Mouse (Mus musculus): ENCODE results near the gene Zfp940. TPM values are rescaled to one million over a fixed set of nuclear protein-coding genes. Genes with fewer than 3 reads are reported as not detected.
"Not testable (repeated sequence)": the region's sequence is repeated elsewhere in the genome, so short reads cannot be mapped to it uniquely, and the experiment has no call there.

Zfp940 gene
- polyA plus RNA-seq (2016; fragmentation: Nextera tagmentation; extraction: Ambion mirVana): 8.5 and 8.7 TPM in 2 replicates

GRCm38 (mm10) chr7:29853219-29853842 is at the start of gene Zfp940:
Gene Zfp940 (minus strand): TSS chr7:29853669.
- Histone ChIP-seq H3K9me3 (replicated peaks) (no peaks in the 10 kb centered on the region; the same call in 1 of the 2 replicates), H3K27me3 (ENCODE audit: low read depth, poor library complexity, severe bottlenecking) (no peaks in the 10 kb centered on the region), H3K27ac (peak within 1 kb of the TSS; percentile 84), H3K4me3 (peak within 1 kb of the TSS; percentile 73), H3K4me1 (peaks cover 11% of the 10 kb centered on the region), H3K36me3 (peaks cover 31% of the 10 kb centered on the region)
- 2% methylated on average over 21 of the region's 21 CpGs for WGBS
- peak; percentile 86 for DNase-seq (ENCODE audit: low spot score)

GRCm38 (mm10) chr7:29898351-29898750 is 44.9 kb upstream of the Zfp940 start:
- Histone ChIP-seq H3K27me3 (ENCODE audit: low read depth, poor library complexity, severe bottlenecking) (no peaks in the 10 kb centered on the region), H3K4me3 (no peak overlapping the region), H3K27ac (no peak overlapping the region), H3K36me3 (peaks cover 94% of the 10 kb centered on the region), H3K4me1 (no peaks in the 10 kb centered on the region), H3K9me3 (replicated peaks) (peaks cover 28% of the 10 kb centered on the region)
- 96% methylated on average over 4 of the region's 4 CpGs for WGBS
- DNase-seq (ENCODE audit: low spot score): no peak

- peaks cover 34% of the 10 kb centered on the region for H3K9me3 ChIP-seq (replicated peaks)
- H3K4me1 ChIP-seq: no peaks in the 10 kb centered on the region
- H3K27me3 ChIP-seq (ENCODE audit: low read depth, poor library complexity, severe bottlenecking): no peaks in the 10 kb centered on the region
- H3K27ac ChIP-seq: no peak overlapping the region
- DNase-seq (ENCODE audit: low spot score): no peak
- peaks cover 78% of the 10 kb centered on the region for H3K36me3 ChIP-seq
- no peak overlapping the region for H3K4me3 ChIP-seq
- WGBS: 96% methylated on average over 4 of the region's 4 CpGs
These were observed 39.3 kb upstream of the Zfp940 start for GRCm38 (mm10) chr7:29892756-29893155.

GRCm38 (mm10) chr7:29890501-29890900 is 37.0 kb upstream of the Zfp940 start:
- H3K36me3 ChIP-seq: peaks cover 56% of the 10 kb centered on the region

GRCm38 (mm10) chr7:29880916-29881315 is 27.4 kb upstream of the Zfp940 start:
- peaks cover 3% of the 10 kb centered on the region; the same call in 1 of the 2 replicates for H3K4me1 ChIP-seq
- WGBS: 93% methylated on average over 7 of the region's 7 CpGs
- H3K9me3 ChIP-seq (replicated peaks): peaks cover 2% of the 10 kb centered on the region; the same call in 1 of the 2 replicates
- no peak for DNase-seq (ENCODE audit: low spot score)
- H3K4me3 ChIP-seq: no peak overlapping the region
- H3K36me3 ChIP-seq: peaks cover 18% of the 10 kb centered on the region
- no peaks in the 10 kb centered on the region for H3K27me3 ChIP-seq (ENCODE audit: low read depth, poor library complexity, severe bottlenecking)
- H3K27ac ChIP-seq: no peak overlapping the region

More at GRCm38 (mm10) chr7:29890501-29890900, 37.0 kb upstream of the Zfp940 start:
- Histone ChIP-seq H3K4me1 (no peaks in the 10 kb centered on the region), H3K27ac (no peak overlapping the region), H3K9me3 (replicated peaks) (peaks cover 35% of the 10 kb centered on the region), H3K27me3 (ENCODE audit: low read depth, poor library complexity, severe bottlenecking) (no peaks in the 10 kb centered on the region), H3K4me3 (no peak overlapping the region)
- 95% methylated on average over 7 of the region's 7 CpGs for WGBS
- DNase-seq (ENCODE audit: low spot score): no peak

- peaks cover 3% of the 10 kb centered on the region; the same call in 1 of the 2 replicates for H3K4me1 ChIP-seq
- peaks cover 27% of the 10 kb centered on the region for H3K36me3 ChIP-seq
- WGBS: 63% methylated on average over 7 of the region's 7 CpGs
- no peak overlapping the region for H3K27ac ChIP-seq
- no peak for DNase-seq (ENCODE audit: low spot score)
- peaks cover 11% of the 10 kb centered on the region for H3K9me3 ChIP-seq (replicated peaks)
- H3K27me3 ChIP-seq (ENCODE audit: low read depth, poor library complexity, severe bottlenecking): no peaks in the 10 kb centered on the region
- H3K4me3 ChIP-seq: no peak overlapping the region
These were observed 26.6 kb upstream of the Zfp940 start for GRCm38 (mm10) chr7:29880056-29880455.

- Histone ChIP-seq H3K9me3 (replicated peaks) (peaks cover 20% of the 10 kb centered on the region), H3K36me3 (peaks cover 45% of the 10 kb centered on the region)
- H3K4me1 ChIP-seq; H3K27me3 ChIP-seq (ENCODE audit: low read depth, poor library complexity, severe bottlenecking); H3K27ac ChIP-seq; H3K4me3 ChIP-seq; DNase-seq (ENCODE audit: low spot score): not testable (repeated sequence)
- WGBS: 92% methylated on average over 9 of the region's 9 CpGs
These were observed 24.1 kb upstream of the Zfp940 start for GRCm38 (mm10) chr7:29877561-29877960.

- peaks cover 20% of the 10 kb centered on the region for H3K9me3 ChIP-seq (replicated peaks)
- DNase-seq (ENCODE audit: low spot score): no peak
- no peak overlapping the region for H3K4me3 ChIP-seq
- no peaks in the 10 kb centered on the region for H3K4me1 ChIP-seq
- no peak overlapping the region for H3K27ac ChIP-seq
- WGBS: 95% methylated on average over 10 of the region's 10 CpGs
- no peaks in the 10 kb centered on the region for H3K27me3 ChIP-seq (ENCODE audit: low read depth, poor library complexity, severe bottlenecking)
- peaks cover 51% of the 10 kb centered on the region for H3K36me3 ChIP-seq
These were observed 20.8 kb upstream of the Zfp940 start for GRCm38 (mm10) chr7:29874256-29874655.

- no peak for DNase-seq (ENCODE audit: low spot score)
- 89% methylated on average over 7 of the region's 7 CpGs for WGBS
- peaks cover 6% of the 10 kb centered on the region for H3K36me3 ChIP-seq
These were observed 8.2 kb upstream of the Zfp940 start for GRCm38 (mm10) chr7:29861660-29862059.

GRCm38 (mm10) chr7:29859532-29860517 is 6.4 kb upstream of the Zfp940 start, which contains the start of gene Zfp420:
Gene Zfp420 (plus strand): TSS chr7:29859979.
- WGBS: 8% methylated on average over 32 of the region's 32 CpGs
- peak within 1 kb of the TSS; percentile 71 for H3K27ac ChIP-seq
- peaks cover 6% of the 10 kb centered on the region for H3K36me3 ChIP-seq
- H3K9me3 ChIP-seq (replicated peaks): no peaks in the 10 kb centered on the region; the same call in 1 of the 2 replicates
- H3K4me3 ChIP-seq: peak within 1 kb of the TSS; percentile 76
- no peaks in the 10 kb centered on the region for H3K27me3 ChIP-seq (ENCODE audit: low read depth, poor library complexity, severe bottlenecking)
- peaks cover 8% of the 10 kb centered on the region for H3K4me1 ChIP-seq
- peak; percentile 87 for DNase-seq (ENCODE audit: low spot score)

More at GRCm38 (mm10) chr7:29861660-29862059, 8.2 kb upstream of the Zfp940 start:
- Histone ChIP-seq H3K9me3 (replicated peaks) (no peaks in the 10 kb centered on the region; the same call in 1 of the 2 replicates), H3K4me3 (no peak overlapping the region), H3K4me1 (peaks cover 8% of the 10 kb centered on the region), H3K27me3 (ENCODE audit: low read depth, poor library complexity, severe bottlenecking) (no peaks in the 10 kb centered on the region), H3K27ac (no peak overlapping the region)

- Histone ChIP-seq H3K9me3 (replicated peaks) (no peaks in the 10 kb centered on the region), H3K27ac (peak overlapping the region; percentile 84), H3K4me1 (peaks cover 11% of the 10 kb centered on the region), H3K36me3 (peaks cover 36% of the 10 kb centered on the region), H3K4me3 (peak overlapping the region; percentile 73), H3K27me3 (ENCODE audit: low read depth, poor library complexity, severe bottlenecking) (no peaks in the 10 kb centered on the region)
- WGBS: 57% methylated on average over 9 of the region's 9 CpGs
- DNase-seq (ENCODE audit: low spot score): no peak
These were observed 644 bp downstream of the Zfp940 start for GRCm38 (mm10) chr7:29852831-29853218.

- Histone ChIP-seq H3K27ac (no peak overlapping the region), H3K36me3 (peaks cover 66% of the 10 kb centered on the region), H3K4me3 (no peak overlapping the region), H3K9me3 (replicated peaks) (no peaks in the 10 kb centered on the region), H3K4me1 (no peaks in the 10 kb centered on the region), H3K27me3 (ENCODE audit: low read depth, poor library complexity, severe bottlenecking) (no peaks in the 10 kb centered on the region)
- WGBS: 93% methylated on average over 5 of the region's 5 CpGs
- DNase-seq (ENCODE audit: low spot score): no peak
These were observed 8.9 kb downstream of the Zfp940 start for GRCm38 (mm10) chr7:29844616-29845015.

GRCm38 (mm10) chr7:29842105-29842504 is 11.4 kb downstream of the Zfp940 start:
- Histone ChIP-seq H3K27me3 (ENCODE audit: low read depth, poor library complexity, severe bottlenecking) (no peaks in the 10 kb centered on the region), H3K9me3 (replicated peaks) (no peaks in the 10 kb centered on the region), H3K4me1 (no peaks in the 10 kb centered on the region), H3K4me3 (no peak overlapping the region), H3K27ac (no peak overlapping the region), H3K36me3 (peaks cover 42% of the 10 kb centered on the region)
- 89% methylated on average over 1 of the region's 1 CpGs for WGBS
- no peak for DNase-seq (ENCODE audit: low spot score)
